16 mouse cellular contexts compared by ENCODE assay signal in the genomic region with DNA sequence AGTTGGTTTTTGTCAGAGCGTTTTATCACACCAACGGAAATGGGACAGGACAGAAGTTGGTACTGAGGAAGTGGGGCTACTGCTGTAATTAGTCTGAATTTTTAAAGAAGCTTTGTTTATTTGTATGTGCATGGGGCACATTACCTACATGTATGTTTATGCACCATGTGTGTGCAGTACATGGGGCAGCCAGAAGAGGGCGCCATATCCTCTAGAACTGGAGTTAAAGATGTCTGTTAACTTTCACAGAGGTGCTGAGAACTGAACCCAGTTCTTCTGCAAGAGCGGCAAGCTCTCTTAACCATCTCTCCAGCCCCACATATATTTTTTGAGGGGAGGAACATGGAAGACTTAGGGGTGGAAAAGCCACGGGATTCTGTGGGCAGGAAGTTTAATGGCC. TPM values are rescaled to one million over a fixed set of nuclear protein-coding genes. Genes with fewer than 3 reads are reported as not detected.
DNase-seq lines count a peak whose midpoint lies in the region; ATAC-seq and TF ChIP-seq lines count a peak whose summit lies in the region.
"Had no signal": no experiment of that assay in that cellular context is flagged by ENCODE, and none has a peak within 500 bp of the region (broad histone marks: within the 10 kb centered on the region; RNA-seq: fewer than 3 reads in every experiment).

No protein-coding gene starts in this region.

- no peak overlapping the region for H3K4me2 ChIP-seq in kidney, embryonic 16.5 days (replicated peaks; ENCODE audit: low read depth, low read length)
- no peak overlapping the region for H3K4me2 ChIP-seq in midbrain, postnatal 0 days (ENCODE audit: low read depth, low read length, poor library complexity, severe bottlenecking)
- no peak overlapping the region for H3K4me2 ChIP-seq in midbrain, embryonic 14.5 days (ENCODE audit: low read length)
- H3K4me2 ChIP-seq: hindbrain, embryonic 12.5 days; limb, embryonic 12.5 days; midbrain, embryonic 11.5 days had no signal

- H3K9ac ChIP-seq in kidney, embryonic 16.5 days (replicated peaks; ENCODE audit: low read length): no peak overlapping the region
- no peak overlapping the region for H3K9ac ChIP-seq in midbrain, postnatal 0 days (replicated peaks; ENCODE audit: low read length, poor library complexity, severe bottlenecking)
- H3K9ac ChIP-seq in midbrain, embryonic 14.5 days (replicated peaks; ENCODE audit: low read length): no peak overlapping the region
- H3K9ac ChIP-seq: hindbrain, embryonic 12.5 days; limb, embryonic 12.5 days had no signal

- ATAC-seq in kidney, embryonic 16.5 days (ENCODE audit: low FRiP score, low TSS enrichment): no peak
- no peak for ATAC-seq in midbrain, postnatal 0 days (ENCODE audit: low FRiP score)
- no peak for ATAC-seq in midbrain, embryonic 14.5 days (ENCODE audit: low FRiP score, low TSS enrichment)

- no peak overlapping the region for H3K27ac ChIP-seq in kidney, embryonic 16.5 days (ENCODE audit: low read length)
- no peak overlapping the region for H3K27ac ChIP-seq in midbrain, postnatal 0 days (ENCODE audit: low read depth, low read length)
- H3K27ac ChIP-seq in midbrain, embryonic 14.5 days (replicated peaks; ENCODE audit: low read depth, low read length): no peak overlapping the region
- no peak overlapping the region for H3K27ac ChIP-seq in embryonic facial prominence, embryonic 10.5 days (replicated peaks)

- peak; percentile 2 to 4 for DNase-seq in frontal cortex, postnatal 25 days (ENCODE audit: low spot score in 2 of 2)
- no peak for DNase-seq in frontal cortex, postnatal 36 days (ENCODE audit: low spot score in 2 of 2)
- peak; percentile 19 for DNase-seq in kidney, adult 9 months
- no peak for DNase-seq in midbrain, postnatal 0 days (ENCODE audit: low spot score)
- no peak for DNase-seq in midbrain, embryonic 14.5 days
- peak; percentile 7 for DNase-seq in embryonic facial prominence, embryonic 10.5 days (ENCODE audit: low spot score)
- DNase-seq in MN1 (ENCODE audit: low spot score): no peak
- DNase-seq: cerebellum, adult 11 months; thymus, postnatal 25 days had no signal

- H3K9me3 ChIP-seq in kidney, embryonic 16.5 days (ENCODE audit: low read length): no peaks in the 10 kb centered on the region
- H3K9me3 ChIP-seq in midbrain, postnatal 0 days (ENCODE audit: low read length): no peaks in the 10 kb centered on the region
- H3K9me3 ChIP-seq in midbrain, embryonic 14.5 days (ENCODE audit: control insufficient read depth, low read length): no peaks in the 10 kb centered on the region
- no peaks in the 10 kb centered on the region for H3K9me3 ChIP-seq in embryonic facial prominence, embryonic 10.5 days
- H3K9me3 ChIP-seq: hindbrain, embryonic 12.5 days had no signal

- H3K27me3 ChIP-seq in kidney, embryonic 16.5 days (ENCODE audit: insufficient read depth, low read length): peaks cover 22% of the 10 kb centered on the region
- no peaks in the 10 kb centered on the region for H3K27me3 ChIP-seq in midbrain, postnatal 0 days (ENCODE audit: insufficient read depth, low read length)
- H3K27me3 ChIP-seq in midbrain, embryonic 14.5 days (ENCODE audit: control insufficient read depth, insufficient read depth, low read length): no peaks in the 10 kb centered on the region
- peaks cover 25% of the 10 kb centered on the region for H3K27me3 ChIP-seq in embryonic facial prominence, embryonic 10.5 days (replicated peaks; ENCODE audit: low read depth, poor library complexity, severe bottlenecking)

- TF ChIP-seq CTCF in midbrain, postnatal 0 days (IDR thresholded peaks at IDR 0.05): peak; percentile 26; the same call in 1 of the 2 replicates

- no peak overlapping the region for H3K4me3 ChIP-seq in kidney, embryonic 16.5 days (ENCODE audit: low read length)
- no peak overlapping the region for H3K4me3 ChIP-seq in midbrain, postnatal 0 days (ENCODE audit: low read depth, low read length)
- no peak overlapping the region for H3K4me3 ChIP-seq in midbrain, embryonic 14.5 days (replicated peaks; ENCODE audit: low read depth, low read length)
- H3K4me3 ChIP-seq in embryonic facial prominence, embryonic 10.5 days: no peak overlapping the region
- H3K4me3 ChIP-seq: hindbrain, embryonic 12.5 days; limb, embryonic 12.5 days had no signal

- no peaks in the 10 kb centered on the region for H3K36me3 ChIP-seq in kidney, embryonic 16.5 days (ENCODE audit: insufficient read depth, low read length)
- no peaks in the 10 kb centered on the region for H3K36me3 ChIP-seq in midbrain, postnatal 0 days (ENCODE audit: insufficient read depth, low read length)
- H3K36me3 ChIP-seq in midbrain, embryonic 14.5 days (ENCODE audit: control insufficient read depth, insufficient read depth, low read length): no peaks in the 10 kb centered on the region
- H3K36me3 ChIP-seq in embryonic facial prominence, embryonic 10.5 days (replicated peaks): no peaks in the 10 kb centered on the region
- H3K36me3 ChIP-seq: hindbrain, embryonic 12.5 days; limb, embryonic 12.5 days had no signal

- WGBS in kidney, embryonic 16.5 days: 95% methylated on average over 5 of the region's 5 CpGs
- 96% methylated on average over 5 of the region's 5 CpGs for WGBS in midbrain, postnatal 0 days
- 96% methylated on average over 5 of the region's 5 CpGs for WGBS in midbrain, embryonic 14.5 days
- 93% methylated on average over 5 of the region's 5 CpGs for WGBS in embryonic facial prominence, embryonic 10.5 days

- peaks cover 53% of the 10 kb centered on the region for H3K4me1 ChIP-seq in kidney, embryonic 16.5 days (ENCODE audit: insufficient read depth, low read length)
- peaks cover 15% of the 10 kb centered on the region for H3K4me1 ChIP-seq in midbrain, postnatal 0 days (ENCODE audit: insufficient read depth, low read length)
- peaks cover 31% of the 10 kb centered on the region for H3K4me1 ChIP-seq in midbrain, embryonic 14.5 days (ENCODE audit: control insufficient read depth, insufficient read depth, low read length)
- H3K4me1 ChIP-seq in embryonic facial prominence, embryonic 10.5 days: peaks cover 39% of the 10 kb centered on the region

RNA-seq across cellular contexts. Expression of a gene that starts 22.9 kb away (rescaled TPM):
- polyA plus RNA-seq in kidney, embryonic 16.5 days (2015; fragmentation: Nextera tagmentation; extraction: Ambion mirVana): 35.4 and 38.4 TPM in 2 replicates
- not detected in 2 replicates for total RNA-seq in midbrain, postnatal 0 days (2014; rRNA removed)
- 0.07 TPM in 1 of 2 replicates, not detected in the other for polyA plus RNA-seq in midbrain, postnatal 0 days (2015; fragmentation: Nextera tagmentation; extraction: Ambion mirVana)
- polyA plus RNA-seq in midbrain, embryonic 14.5 days (2014; fragmentation: Nextera tagmentation; extraction: Ambion mirVana): not detected in 2 replicates
- polyA plus RNA-seq in embryonic facial prominence, embryonic 10.5 days (2016; fragmentation: Nextera tagmentation; extraction: Ambion mirVana): not detected in 2 replicates
- polyA plus RNA-seq: hindbrain, embryonic 12.5 days; lung, embryonic 16.5 days; midbrain, embryonic 11.5 days; neural tube, embryonic 11.5 days had no signal

RNA-seq across cellular contexts. Expression of a gene that starts 43.0 kb away (rescaled TPM):
- polyA plus RNA-seq in kidney, embryonic 16.5 days (2015; fragmentation: Nextera tagmentation; extraction: Ambion mirVana): 0.67 TPM in 1 of 2 replicates, not detected in the other
- not detected in 2 replicates for total RNA-seq in midbrain, postnatal 0 days (2014; rRNA removed)
- 0.38 and 0.57 TPM in 2 replicates for polyA plus RNA-seq in midbrain, postnatal 0 days (2015; fragmentation: Nextera tagmentation; extraction: Ambion mirVana)
- polyA plus RNA-seq in midbrain, embryonic 14.5 days (2014; fragmentation: Nextera tagmentation; extraction: Ambion mirVana): 1.7 TPM in 1 of 2 replicates, not detected in the other
- polyA plus RNA-seq in embryonic facial prominence, embryonic 10.5 days (2016; fragmentation: Nextera tagmentation; extraction: Ambion mirVana): not detected in 2 replicates
- polyA plus RNA-seq: limb, embryonic 12.5 days; neural tube, embryonic 11.5 days had no signal

RNA-seq across cellular contexts. Expression of a gene that starts 56.4 kb away (rescaled TPM):
- polyA plus RNA-seq in kidney, embryonic 16.5 days (2015; fragmentation: Nextera tagmentation; extraction: Ambion mirVana): 0.07 and 0.10 TPM in 2 replicates
- not detected in 2 replicates for total RNA-seq in midbrain, postnatal 0 days (2014; rRNA removed)
- not detected in 2 replicates for polyA plus RNA-seq in midbrain, postnatal 0 days (2015; fragmentation: Nextera tagmentation; extraction: Ambion mirVana)
- not detected in 2 replicates for polyA plus RNA-seq in midbrain, embryonic 14.5 days (2014; fragmentation: Nextera tagmentation; extraction: Ambion mirVana)
- 0.07 and 0.09 TPM in 2 replicates for polyA plus RNA-seq in embryonic facial prominence, embryonic 10.5 days (2016; fragmentation: Nextera tagmentation; extraction: Ambion mirVana)
- total RNA-seq: adrenal gland, postnatal 4 days had no signal
- polyA plus RNA-seq: neural tube, embryonic 11.5 days had no signal

Comparison
In these comparisons a context has a peak if more than half of its experiments do, and no peak if none do; other contexts are left out.
1. DNase-seq: peak in frontal cortex, postnatal 25 days (2 of 2), kidney, adult 9 months (single experiment) and embryonic facial prominence, embryonic 10.5 days (single experiment); none in frontal cortex, postnatal 36 days (0 of 2), midbrain, postnatal 0 days (single experiment), midbrain, embryonic 14.5 days (single experiment) and MN1 (single experiment).
2. RNA of a gene that starts 22.9 kb away (polyA plus RNA-seq): 35.4 to 38.4 TPM in kidney, embryonic 16.5 days; 0.07 TPM in midbrain, postnatal 0 days, not detected in embryonic facial prominence, embryonic 10.5 days and not detected in midbrain, embryonic 14.5 days; every median in the first group is over 10 times any median in the second.